Mouse (Mus musculus) right cerebral cortex, postnatal 10 days (tissue): ENCODE data around the gene Pacrg.

Experiments
- DNase-seq, 2 experiments: peaks; one replicate each; pipeline ENCODE4 v3.0.0; 2021; ENCODE audit warnings: low spot score in 2 of 2

The Pacrg gene

GRCm38 (mm10) chr17:10840148-10840707, at the start of gene Pacrg, which contains the start of gene Prkn:
Pacrg (minus strand) TSS chr17:10840311.
Prkn (plus strand) TSS chr17:10840384.
- DNase-seq = peak; percentile 98

DNA sequence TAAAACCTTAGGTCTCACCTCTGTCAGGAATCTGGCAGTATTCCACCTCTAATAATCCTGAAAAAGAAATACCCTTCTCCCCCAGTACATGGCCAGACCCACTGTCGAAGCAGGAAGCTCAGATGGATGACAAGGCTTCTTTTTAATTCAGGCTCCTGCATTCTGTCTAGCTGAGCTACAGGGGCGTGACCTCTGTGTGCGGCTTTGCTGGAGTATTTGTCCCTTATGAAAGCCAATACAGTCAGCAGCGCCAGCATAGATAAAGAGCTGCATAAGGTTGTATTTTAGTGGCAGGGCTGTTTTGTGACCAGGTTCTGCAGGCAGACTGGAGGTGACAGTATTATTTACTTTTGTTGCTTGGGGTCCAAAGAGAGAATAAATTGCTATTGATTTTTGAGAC, 47.8 kb upstream of the Pacrg start:
- no peak for DNase-seq

GRCm38 (mm10) chr17:10882260-10882659, 42.1 kb upstream of the Pacrg start:
- no peak for DNase-seq

DNA sequence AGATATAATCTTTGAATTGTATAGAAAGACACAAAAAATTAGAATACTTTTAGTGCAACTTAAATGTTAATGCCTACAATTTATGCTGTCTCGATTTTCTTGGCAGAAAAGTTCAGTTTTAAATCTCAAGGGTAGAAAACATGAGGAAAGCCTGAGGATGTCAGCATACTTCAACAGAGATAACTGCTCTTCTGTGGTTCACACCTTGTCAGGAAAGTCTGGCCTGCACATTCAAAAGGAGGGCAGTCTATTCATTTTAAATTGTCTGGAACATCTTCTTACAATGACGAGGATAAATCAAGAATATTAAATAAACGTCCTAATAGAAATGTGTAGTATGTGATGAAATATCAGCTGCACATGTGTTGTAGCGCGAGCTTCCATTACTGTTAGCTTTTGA, 38.9 kb upstream of the Pacrg start:
- DNase-seq = no peak

- no peak for DNase-seq
These were observed 34.4 kb upstream of the Pacrg start for GRCm38 (mm10) chr17:10874208-10875187.

- peak; percentile 34 to 38 for DNase-seq
These were observed 14.1 kb upstream of the Pacrg start for GRCm38 (mm10) chr17:10854207-10854606.

- DNase-seq = peak; percentile 71 to 73
These were observed 655 bp upstream of the Pacrg start for GRCm38 (mm10) chr17:10840731-10841201.

DNA sequence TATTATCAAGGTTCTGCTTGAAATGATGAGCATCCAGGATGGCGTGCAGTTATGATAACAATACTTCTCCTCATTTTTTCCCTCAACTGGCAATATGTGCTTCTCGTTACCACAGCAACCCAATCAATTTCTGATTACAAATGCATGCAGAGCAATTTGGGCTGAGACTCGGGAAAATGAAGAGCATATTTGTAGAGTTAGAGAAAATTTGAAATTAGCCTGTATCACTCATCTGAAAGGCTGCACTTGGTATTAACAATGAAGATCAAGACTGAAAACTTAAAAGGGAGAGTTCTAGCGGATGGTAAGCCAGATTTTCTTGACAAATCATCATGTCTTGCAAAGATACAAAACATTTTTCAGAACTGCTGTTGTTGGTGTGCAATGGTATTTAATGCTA, 21.1 kb downstream of the Pacrg start:
- no peak for DNase-seq

DNA sequence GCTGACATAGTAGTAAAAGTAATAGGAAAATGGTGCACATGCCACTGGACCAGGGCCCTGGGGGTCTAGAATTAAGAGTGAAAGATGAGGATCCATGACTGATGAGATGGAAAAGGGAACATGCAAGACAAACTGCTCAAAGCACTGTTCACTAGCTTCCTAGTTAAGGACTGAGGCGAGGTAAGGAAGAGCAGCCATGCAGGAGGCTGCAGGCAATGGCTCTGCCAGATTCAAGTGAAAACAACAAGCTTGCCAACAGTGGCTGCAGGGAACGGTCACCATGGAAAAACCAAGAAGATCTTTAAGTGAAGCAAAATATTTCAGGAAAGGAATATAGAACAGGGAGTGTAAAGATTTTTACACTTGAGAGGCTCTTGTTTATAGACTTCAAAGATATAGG, 31.5 kb downstream of the Pacrg start:
- DNase-seq = no peak

DNA sequence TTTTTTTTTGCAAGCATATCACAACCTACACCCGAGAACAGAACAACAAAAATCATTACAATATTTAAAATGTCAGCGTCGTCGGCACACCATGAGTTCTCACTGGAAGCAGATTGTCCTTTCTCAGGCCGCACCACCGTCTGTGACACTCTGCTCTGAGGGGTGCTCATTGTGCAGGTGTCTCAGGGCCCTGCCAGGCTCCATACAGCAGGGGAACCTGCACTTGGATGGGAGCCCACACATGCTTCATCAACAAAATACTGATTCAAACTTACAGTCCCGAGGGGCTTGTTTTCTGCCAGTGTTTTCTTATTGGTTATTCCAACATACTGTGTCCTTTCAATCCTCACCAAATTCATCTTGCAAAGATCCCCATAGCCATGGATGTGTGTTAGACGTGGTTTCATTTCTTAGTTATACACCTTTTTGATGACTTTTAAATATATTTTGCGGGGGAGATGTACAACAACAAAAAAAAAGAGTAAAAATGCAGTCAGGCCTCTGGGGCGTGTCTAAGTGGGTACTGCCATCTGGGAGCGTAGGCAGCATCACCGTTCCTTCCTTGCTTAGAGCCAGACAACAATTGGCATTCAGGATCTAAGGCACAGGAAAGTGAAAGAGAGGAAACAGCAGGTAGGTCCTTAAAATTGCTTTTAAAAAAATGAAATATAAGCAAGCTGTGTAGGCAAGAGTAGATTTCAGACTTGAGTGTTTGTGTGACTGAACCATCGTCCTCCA, 32.7 kb downstream of the Pacrg start:
- no peak for DNase-seq

DNA sequence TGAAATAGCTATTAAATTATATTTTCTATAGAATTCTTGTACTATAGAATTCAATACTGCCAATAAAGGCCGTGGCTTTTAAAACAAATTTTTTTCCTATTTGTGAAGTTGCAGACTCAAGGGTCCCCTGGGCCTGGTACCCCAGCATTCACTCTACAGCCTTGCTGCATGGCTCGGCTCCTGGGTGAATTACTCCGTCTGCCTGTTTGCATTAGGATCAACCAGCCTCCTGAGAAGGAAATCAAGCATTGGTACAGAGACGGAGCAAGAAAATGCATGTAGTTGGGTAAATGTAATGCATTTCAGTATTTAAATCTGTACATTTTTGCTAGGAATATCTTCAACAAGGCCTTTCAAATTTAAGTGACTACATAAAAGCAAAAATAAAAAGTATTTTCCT, 33.4 kb downstream of the Pacrg start:
- DNase-seq = no peak

- no peak for DNase-seq
These were observed 48.5 kb downstream of the Pacrg start for GRCm38 (mm10) chr17:10791661-10792060.

- DNase-seq = no peak
These were observed 55.6 kb downstream of the Pacrg start for GRCm38 (mm10) chr17:10784401-10784920.

DNA sequence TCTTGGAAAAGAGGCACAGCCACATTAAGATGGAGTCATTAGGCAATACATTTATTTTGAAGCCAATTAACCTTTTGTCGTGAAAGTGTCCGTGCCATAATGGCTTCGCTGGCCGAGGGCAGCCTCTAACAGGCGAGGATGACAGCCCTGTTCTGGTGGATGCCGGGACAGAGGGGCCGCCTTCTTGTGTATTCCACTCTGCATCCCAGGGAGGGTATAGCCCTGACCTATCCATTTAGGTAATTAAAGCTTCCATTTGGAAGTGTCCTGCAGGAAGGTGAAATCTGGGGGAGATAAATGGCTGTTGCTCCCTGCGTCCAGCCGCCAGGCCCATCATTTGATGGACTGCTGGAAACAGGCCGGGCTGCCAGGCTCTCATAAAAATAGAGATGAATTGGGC, 63.6 kb downstream of the Pacrg start:
- no peak for DNase-seq

DNA sequence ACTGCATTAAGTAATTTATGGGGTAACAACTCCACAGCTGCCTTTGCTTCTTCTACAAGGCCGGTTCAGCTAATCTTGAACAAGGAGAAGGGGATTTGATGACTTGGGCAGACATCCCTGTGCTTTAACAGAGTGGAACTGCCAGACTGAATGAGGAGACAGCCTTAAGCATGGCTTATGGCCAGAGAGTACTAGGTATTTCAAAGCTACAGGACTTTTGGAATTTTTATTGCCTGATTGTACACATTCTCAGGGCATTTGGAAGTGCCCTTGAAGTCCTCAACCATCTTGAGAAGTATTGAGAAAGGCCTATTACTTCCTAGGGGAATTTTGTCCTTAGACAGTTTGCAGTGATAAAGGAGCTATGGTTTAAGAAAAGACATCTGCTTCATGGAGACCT, 65.6 kb downstream of the Pacrg start:
- no peak for DNase-seq

- DNase-seq = no peak
These were observed 67.9 kb downstream of the Pacrg start for GRCm38 (mm10) chr17:10772207-10772606.

- no peak for DNase-seq
These were observed 70.2 kb downstream of the Pacrg start for GRCm38 (mm10) chr17:10769873-10770272.

- DNase-seq = no peak
These were observed 73.2 kb downstream of the Pacrg start for GRCm38 (mm10) chr17:10766735-10767406.

DNA sequence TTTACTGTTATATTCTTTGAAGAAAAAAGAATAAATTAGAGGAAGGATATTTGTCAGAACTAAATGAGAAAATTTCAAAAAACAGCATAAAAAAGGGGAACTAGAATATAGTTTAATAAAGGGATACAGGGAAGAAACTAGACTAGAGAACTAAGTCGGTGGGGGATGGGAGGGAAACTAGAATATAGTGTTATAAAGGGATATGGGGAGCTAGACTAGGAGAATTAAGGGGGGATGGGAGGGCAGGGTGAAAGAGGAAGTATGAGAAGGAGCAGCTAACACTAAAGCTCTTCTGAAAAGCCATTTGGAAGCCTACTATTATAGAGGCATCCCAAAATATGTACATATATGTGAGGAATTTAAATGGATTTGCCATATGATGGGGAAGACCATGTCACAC, 75.8 kb downstream of the Pacrg start:
- no peak for DNase-seq

- DNase-seq = no peak
These were observed 82.7 kb downstream of the Pacrg start for GRCm38 (mm10) chr17:10757455-10757854.

- peak; percentile 78 to 85 for DNase-seq
These were observed 95.2 kb downstream of the Pacrg start for GRCm38 (mm10) chr17:10744709-10745461.
